Mouse (Mus musculus) MEL-GATA-1-ER (cell line): Measurements from ENCODE around the gene Add3.

ENCODE experiments used
- DNase-seq: peaks from one replicate; pipeline ENCODE4 v3.0.0-alpha.2; 2012; ENCODE audit warnings: low read depth; ENCODE audit errors: extremely low read depth

Gene Add3

DNA sequence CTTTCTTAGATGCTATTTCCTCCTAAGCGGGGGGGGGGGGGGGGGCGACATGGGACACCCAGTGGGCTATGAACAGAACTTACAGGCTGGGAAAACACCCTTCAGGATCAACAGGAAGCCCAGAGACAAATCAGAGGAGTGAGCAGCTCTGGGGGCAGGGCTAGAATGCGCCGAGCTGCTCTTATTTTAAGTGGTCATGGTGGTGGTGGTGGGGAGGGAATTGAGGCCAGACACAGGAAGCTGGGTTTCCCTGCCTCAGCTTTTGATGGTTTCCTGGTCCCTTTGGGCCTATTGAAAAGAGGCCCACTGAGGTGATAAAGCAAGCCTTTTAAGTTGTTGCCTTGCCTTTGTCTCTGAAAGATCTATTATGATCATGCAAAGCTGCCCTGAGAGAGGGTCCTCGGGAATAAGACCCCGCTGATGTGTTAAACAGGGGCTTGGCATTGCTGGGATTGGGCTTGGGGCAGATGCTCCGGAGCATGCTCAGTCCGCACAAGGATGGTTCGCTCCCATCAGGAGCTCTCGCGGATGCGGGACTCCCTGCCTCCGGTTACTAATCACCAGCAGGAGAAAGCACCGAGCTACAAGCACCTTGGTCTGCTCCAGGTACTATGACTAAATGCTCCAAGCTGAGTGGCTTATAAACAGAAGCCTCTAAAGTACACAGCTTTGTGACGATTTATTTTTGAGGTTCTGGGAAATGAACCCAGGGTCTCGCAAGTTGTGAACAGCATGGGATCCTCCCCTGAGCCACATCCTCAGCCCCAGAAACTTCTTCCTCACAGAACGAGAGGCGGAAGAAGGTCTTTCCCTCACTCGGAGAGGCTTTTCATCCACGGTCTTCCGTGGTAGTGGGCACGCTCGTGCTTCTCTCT, 123.9 kb downstream of the Add3 start:
- DNase-seq = no peak

DNA sequence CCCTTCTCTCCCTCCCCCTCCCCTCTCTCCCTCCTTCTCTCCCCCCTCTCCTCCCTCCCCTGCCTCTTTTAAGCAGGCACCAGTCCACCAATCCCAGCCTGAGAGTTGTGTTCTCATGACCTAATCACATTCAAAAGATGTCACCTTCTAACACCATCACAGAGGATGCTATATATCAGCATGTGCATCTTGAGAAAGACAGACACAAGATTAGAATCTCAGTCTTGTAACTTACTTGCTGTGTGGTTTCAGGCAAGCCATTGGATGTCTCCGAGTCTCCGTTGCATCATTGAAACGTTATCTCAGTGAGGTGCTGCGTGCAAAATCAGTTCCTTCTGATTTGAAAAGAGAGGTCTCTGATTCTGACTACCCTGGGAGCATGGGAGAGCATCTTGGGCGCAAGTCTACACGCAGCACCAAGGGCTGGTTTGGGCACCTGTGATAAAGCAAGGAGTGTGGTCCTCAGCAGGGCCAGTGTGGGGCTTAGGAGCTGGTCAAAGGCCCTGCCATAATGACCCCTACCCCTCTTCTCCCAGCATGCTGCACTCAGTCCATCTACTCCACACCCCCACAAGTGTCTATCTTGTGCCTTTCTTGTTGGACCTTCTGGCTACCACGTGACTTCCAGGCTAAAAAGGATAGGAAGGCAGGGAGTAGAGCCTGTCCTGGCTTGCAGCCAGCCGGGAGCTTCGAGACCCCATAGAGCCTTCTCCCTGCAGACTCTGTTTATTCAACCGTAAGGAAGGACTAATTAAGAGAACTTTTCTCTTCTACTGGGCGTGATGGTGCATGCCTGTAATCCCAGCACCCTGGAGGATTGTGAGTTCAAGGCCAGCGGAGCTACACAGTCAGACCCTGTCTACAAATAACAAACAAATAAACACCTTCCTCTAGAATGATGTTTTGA, 124.8 kb downstream of the Add3 start:
- DNase-seq = no peak

DNA sequence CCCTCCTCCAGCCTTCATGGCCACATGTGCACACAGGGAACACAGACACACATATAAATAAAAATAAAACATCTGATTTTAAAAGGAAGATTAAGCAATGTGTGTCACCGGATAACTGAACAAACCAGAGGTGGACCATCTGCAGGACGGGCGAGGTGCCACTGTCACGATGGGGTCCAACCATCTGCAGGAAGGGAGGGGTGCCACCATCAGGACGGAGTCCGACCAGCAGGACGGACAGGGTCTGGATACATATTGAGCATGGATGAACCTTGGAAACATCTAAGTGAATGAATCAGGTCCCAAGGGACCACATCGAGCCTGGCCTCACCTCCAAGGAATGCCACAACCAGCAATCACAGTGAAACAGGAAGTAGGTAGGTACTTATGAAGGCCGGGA, 127.1 kb downstream of the Add3 start:
- no peak for DNase-seq

DNA sequence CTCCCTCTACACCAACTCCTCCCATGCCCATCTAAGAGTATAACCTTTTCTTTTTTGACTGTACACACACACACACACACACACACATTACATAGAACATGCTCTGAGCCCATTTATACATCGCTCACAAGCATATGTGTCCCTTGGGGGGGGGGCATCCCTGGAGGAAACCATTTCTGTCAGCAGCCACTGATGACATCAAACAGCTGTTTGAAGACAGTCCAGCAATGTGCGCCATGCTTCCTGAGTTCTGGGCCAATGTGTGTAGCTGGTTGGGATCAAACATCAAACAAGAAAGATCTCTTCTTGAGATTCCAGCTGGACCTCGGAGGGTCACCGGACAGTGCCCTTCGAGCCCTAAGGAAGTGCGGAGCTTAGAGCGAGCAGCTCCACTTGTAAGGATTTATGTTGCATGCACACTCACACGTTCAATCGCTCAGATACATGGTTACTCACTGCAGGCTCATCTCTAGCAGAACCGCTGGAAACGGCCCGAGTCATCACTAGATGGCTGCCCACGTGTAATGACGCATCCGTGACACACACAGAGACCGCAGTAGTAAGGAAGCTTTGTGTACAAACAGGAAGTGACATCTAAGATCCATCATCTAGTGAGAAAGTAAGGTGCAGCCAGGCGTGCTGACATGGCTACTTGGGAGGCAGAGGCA, 132.9 kb downstream of the Add3 start:
- no peak for DNase-seq

DNA sequence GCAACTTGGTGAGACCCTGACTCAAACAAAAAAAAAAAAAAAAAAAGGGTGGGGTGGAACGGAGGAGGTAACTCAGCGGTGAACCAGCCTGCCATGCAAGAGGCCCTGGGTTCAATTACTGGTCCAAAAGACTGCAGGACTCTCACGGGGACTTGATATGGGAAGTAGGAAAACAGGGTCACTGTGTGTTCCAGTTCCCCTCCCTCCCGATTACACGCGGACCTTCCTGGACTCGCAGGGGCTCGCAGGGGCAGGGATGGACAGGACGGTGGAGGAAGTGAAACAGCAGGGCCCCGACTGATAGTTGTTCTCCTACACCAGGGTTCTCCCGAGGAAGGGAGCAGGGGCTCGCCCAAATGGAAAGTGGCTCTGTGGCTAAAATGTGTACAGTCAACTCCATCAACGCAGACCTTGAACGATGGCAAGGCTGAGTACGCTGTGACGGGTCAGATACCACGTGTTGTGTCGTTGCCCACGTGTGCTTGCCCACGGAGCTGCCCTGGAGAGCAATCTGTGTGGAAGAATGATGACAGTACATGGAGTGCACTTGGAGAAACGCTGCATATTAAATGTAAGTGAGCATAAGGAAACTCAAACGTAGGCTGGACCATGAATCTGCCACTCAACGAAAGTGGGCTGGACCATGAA, 133.7 kb downstream of the Add3 start:
- DNase-seq = no peak

DNA sequence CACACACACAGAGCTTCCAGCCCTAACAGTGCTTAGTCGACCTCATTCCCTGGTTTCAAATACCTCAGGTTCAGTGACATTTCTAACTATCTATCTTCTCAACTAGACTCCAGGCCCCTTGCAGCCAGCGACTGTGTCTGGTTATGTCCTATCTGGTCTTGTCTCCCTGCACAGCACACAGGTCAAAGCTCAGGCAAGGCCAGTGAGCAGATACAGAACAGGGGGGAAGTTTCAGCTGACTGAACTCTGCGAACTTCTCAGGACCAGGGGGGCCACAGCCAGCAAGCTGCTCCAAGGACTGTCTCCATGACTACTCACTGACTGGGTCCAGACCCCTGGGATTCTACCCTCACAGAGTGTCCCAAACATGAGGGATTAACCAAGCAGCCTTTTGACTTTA, 135.0 kb downstream of the Add3 start:
- DNase-seq = no peak

DNA sequence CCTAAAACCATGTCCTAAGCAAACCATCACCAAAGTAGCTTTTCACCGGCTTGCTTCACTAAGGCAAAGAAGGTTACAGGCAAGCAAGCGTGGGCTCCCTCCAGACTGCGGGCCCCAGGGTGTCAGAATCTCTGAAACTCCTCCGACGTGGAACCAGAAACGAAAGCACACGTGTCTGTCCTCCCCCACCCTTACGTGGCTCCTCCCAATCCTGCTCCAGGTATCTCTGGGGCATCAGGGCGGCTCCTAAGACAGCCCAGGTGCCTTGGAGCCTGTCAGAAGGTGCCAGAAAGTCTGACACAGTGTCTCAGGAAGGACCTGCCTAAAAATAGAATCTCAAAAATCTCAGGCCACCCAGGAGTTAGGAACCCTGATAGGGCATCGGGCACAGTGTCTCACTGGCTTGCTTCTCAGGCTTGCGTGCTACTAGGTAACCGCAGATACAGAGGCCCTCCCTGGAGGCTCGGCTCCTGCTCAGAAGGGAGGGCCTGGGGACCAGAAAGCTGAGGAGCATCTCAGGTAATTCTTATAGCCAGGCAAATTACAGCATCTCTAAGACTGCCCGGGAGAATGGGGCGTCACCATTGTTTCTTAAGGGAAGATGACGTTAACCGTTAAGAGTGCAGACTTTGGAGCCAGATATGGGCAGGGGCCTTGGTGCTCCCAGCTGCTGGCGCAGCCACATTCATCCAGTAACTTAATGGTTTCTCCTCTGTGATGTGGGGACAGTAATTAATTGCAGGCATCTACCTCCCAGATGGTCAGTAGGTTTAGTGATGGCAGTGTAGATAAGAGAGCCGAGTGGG, 136.9 kb downstream of the Add3 start:
- DNase-seq = no peak

DNA sequence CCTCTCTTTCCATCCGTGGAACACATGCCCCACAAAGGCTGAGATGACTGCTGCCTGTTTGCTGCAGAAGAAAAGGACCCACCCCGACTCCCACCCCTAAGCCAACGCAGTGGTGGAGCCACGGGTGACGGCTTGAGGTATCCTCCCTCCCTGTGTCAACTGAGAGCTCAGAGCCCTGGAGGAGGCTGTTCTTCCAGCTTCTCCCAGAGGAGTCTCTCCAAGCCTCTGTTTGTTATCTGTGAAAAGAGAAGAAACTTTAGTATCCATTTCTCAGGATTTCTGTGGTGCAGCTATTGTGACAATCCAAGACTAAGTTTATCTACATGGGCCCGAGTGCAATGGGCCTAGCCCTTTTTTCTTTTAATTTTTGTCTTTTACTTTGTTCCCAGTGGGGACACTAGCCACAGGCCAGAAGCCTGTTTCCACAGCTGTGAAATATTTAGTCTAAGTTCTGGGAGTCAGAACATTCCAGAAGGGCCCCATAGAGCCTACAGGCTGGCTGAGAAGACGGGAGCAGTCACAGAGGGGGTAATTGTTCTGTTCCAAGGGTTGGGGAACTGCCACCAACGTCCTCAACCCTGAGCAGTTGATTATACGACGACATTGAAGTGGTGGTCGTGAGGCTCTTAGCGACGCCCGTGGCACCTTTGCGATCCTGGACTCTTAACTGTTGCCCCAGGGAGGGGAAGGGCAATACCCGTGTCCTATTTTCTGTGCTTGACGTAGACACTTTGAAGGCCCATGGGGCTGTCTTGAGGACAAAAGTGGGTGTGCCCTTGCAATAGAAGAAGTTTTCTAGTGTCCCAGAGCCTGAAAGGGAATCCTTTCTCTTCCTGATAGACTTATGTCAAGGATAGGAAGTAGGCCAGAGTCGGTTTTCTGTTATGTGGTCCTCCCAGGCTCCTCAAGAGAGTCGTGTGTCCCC, 138.5 kb downstream of the Add3 start:
- DNase-seq = no peak

DNA sequence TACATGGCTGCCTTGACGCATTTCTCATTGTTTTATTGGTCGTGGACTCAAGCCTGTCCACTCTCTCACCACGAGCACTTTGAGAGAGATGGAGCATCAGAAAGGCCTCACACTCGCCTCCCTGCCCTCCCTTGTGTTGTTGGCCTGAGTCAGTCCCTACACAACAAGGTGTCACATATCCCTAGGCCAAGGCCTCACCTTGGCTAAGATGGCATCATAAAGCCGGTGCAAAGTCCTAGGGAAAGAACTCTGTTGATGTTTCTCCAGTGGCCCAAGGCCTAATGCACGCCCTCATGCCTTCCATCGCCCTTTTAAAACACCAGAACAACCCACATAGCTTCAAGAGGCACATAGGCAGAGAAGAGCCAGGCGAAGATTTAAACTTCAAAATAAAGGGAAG, 140.0 kb downstream of the Add3 start:
- no peak for DNase-seq

DNA sequence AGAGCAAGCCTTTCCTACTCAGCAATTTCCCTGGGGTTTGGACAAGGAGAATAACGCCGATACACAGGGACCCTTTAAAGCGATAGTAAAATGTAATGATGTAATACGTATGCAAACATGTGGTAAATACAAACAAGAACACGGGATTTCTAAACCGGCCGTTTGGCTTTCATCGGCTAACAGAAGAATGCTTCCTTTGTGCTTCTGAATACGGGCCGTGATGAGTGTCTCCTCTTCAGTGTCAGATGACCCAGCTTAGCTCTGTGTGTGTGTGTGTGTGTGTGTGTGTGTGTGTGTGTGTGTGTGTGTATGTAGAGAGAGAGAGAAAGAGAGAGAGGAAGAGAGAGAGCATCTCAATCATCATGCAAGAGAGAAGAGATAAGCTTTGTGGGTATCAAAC, 142.3 kb downstream of the Add3 start:
- no peak for DNase-seq

DNA sequence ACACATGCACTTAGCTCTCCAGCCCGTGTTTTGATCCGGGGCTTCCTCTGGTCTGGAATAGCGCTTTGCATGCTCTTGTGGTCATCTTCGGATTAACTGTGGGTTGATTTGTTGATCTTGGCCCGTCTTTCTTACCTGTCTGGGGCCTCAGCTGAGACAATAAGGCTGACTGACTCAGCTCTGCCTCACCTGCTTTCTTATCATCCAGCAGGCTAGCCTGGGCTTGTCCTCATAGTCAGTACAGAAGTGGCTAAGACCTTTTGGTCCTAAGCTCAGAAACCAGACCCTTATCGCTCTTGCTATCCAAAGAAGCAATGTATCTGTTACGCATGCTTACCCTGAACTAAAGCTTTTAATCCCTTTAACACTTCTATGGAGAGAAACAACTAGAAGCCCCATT, 143.5 kb downstream of the Add3 start:
- no peak for DNase-seq

DNA sequence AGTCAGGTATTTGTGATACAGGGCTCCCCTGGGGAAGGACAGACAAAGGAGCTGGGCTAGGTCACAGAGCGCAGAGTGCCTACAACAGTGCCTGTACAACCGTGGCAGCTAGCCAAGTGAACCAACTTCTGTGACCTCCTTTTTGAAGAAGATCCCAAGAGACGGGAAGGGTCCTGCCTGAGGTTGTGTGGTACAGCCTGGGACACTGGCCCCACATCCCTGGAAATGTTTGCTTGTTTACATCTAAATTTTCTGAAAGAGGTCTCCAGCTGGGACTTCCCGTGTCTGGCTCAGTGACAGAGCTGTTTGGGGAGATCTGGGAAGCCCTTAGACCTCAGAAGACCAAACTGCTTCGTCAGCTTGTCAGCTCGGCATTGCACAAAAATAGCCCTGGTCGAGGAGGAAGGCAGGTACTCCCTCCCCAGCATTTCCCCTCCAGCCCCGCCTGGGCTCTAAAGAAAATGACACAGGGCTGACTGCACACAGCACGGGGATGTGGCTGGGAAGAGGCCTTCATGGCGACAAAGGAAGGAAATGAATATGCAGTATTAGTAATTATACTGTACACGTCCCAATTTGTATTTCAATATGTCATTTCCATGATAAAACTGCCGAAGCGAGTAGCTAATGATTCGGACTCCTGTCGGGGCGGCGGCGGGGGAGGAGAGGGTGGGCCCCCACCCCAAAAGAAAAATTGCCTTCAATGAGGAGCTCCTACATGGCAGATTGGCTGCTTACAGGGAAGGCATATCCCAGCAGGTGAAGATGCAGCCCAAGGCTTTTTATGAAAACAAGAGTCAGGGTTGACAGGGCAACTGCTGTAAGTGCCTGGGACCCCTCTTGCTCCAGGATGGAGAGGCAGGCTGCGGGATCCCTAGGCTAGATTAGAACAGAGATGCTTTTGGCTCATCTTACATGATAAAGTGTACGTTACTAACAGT, 144.3 kb downstream of the Add3 start:
- DNase-seq = no peak

DNA sequence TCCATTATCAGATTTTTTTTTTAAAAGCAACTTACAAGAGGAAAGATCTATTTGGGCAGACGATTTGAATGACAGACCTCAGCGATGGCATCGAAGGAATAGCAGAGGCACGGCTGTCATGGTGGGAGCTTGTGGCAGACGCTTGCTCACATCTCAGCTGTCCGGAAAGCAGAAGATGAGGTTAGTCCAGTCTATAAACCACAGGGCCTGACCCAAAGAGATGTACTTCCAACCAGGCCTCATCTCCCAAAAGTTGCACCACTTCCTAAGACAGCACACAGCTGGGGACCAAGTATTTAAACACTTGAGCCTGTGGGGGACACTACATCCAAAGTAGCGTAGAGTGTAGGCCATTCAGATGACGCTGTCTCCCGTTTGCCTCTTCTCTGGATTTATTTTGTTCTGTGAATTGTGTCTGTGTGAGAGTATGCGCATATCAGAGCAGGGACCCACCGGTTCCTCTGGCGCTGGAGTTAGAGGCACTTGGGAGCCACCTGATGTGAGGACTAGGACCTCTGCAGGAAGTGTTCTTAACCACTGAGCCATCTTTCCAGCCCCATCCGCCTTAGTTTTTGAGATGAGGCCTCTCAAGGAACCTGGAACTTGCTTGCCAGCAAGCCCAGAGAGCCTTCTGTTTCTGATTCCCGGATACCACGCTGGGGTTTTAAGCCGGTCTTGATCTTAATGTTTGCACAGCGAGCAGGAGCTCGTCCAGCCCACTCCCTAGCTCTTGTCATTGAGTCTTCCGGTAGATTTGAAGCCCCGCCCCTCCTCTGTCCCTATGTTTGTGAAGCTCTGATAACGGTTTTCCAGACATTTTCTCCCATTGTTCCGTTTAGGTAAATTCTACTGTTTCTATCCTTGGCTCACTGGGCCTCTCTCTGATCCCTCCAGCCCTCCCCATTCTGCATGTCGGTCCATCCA, 156.3 kb downstream of the Add3 start:
- no peak for DNase-seq
